Mouse (Mus musculus) stomach, embryonic 16.5 days (tissue): Measurements from ENCODE around the gene Slc16a11. TPM values are rescaled to one million over a fixed set of nuclear protein-coding genes. Genes with fewer than 3 reads are reported as not detected.

ENCODE experiments used
- ATAC-seq: fragments of 200-750 bp; cut with Nextera tagmentation; 2 replicates; pipeline ENCODE4 v1.8.0; 2017; ENCODE audit warnings: moderate number of reproducible peaks, moderate TSS enrichment; ENCODE audit not compliant: insufficient read depth, low FRiP score
- H3K27ac ChIP-seq: fragments of 300-500 bp; sonication (generic); 2 replicates; pipeline ENCODE4 v1.5.1; 2014; ENCODE audit warnings: low read length
- H3K27me3 ChIP-seq: fragments of 300-500 bp; sonication (generic); 2 replicates; pipeline ENCODE4 v1.6.1; 2014; ENCODE audit warnings: low read length, control low read depth, mixed read lengths; ENCODE audit not compliant: control insufficient read depth, insufficient read depth
- H3K36me3 ChIP-seq: fragments of 300-500 bp; sonication (generic); 2 replicates; pipeline ENCODE4 v1.6.1; 2014; ENCODE audit warnings: low read length; ENCODE audit not compliant: control insufficient read depth, insufficient read depth
- H3K4me1 ChIP-seq: fragments of 300-500 bp; sonication (generic); 2 replicates; pipeline ENCODE4 v1.6.1; 2014; ENCODE audit warnings: low read length, control low read depth, mixed read lengths; ENCODE audit not compliant: control insufficient read depth, insufficient read depth
- H3K4me2 ChIP-seq: fragments of 300-500 bp; sonication (generic); 2 replicates; pipeline ENCODE4 v1.6.1; 2014; ENCODE audit warnings: low read depth, low read length, mixed read lengths
- H3K4me3 ChIP-seq: fragments of 300-500 bp; sonication (generic); replicated peaks from 2 replicates; pipeline ENCODE4 v1.5.1; 2014; ENCODE audit warnings: mild to moderate bottlenecking, low read length
- H3K9ac ChIP-seq: fragments of 300-500 bp; sonication (generic); 2 replicates; pipeline ENCODE4 v1.6.1; 2014; ENCODE audit warnings: low read length
- H3K9me3 ChIP-seq: fragments of 300-500 bp; sonication (generic); replicated peaks from 2 replicates; pipeline ENCODE4 v1.6.1; 2016; ENCODE audit warnings: low read length, control low read depth; ENCODE audit not compliant: control insufficient read depth
- WGBS: fragments of 180-500 bp; shearing (Covaris S2); extraction: QIAGEN DNeasy Blood & Tissue Kit; methylation state at CpG from one replicate; pipeline ENCODE4 v1.1.7; 2014; 5-methylcytosine and 5-hydroxymethylcytosine counted together
- polyA plus RNA-seq: library from polyadenylated mRNA; unstranded; fragments of >200 nt; fragmentation: Nextera tagmentation; extraction: Ambion mirVana; gene quantifications from 2 replicates; pipeline ENCODE4 v1.2.1, GENCODE M21; 2015

The Slc16a11 gene
- polyA plus RNA-seq, 1 experiment from 2014 or later: 1.5 TPM

DNA sequence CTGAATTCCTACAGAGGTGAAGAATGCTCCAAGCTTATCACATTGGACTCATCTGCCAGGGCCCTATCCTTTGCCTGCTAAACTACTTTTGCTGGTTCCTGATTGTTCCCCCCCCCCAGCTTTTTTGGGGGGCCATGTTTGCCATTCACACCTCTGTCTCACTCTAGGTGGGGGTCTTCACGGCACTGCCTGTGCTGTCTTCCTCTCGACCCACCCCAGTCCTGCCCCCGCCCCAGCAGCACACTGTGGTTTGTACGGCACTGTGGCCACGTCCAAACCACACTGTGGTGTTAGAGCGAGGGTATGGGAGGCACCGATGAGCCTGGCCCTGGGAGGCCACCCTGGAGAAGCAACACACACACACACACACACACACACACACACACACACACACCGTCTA, 21.9 kb downstream of the Slc16a11 start:
- Histone ChIP-seq H3K9ac (no peak overlapping the region), H3K27ac (no peak overlapping the region), H3K4me1 (peaks cover 16% of the 10 kb centered on the region), H3K4me3 (no peak overlapping the region), H3K9me3 (no peaks in the 10 kb centered on the region), H3K36me3 (no peaks in the 10 kb centered on the region), H3K4me2 (no peak overlapping the region), H3K27me3 (0 out of 2 replicates have a peak, but pooled peaks cover 4% of the 10 kb centered on the region)
- no peak for ATAC-seq
- WGBS: 80% methylated on average over 8 of the region's 8 CpGs

DNA sequence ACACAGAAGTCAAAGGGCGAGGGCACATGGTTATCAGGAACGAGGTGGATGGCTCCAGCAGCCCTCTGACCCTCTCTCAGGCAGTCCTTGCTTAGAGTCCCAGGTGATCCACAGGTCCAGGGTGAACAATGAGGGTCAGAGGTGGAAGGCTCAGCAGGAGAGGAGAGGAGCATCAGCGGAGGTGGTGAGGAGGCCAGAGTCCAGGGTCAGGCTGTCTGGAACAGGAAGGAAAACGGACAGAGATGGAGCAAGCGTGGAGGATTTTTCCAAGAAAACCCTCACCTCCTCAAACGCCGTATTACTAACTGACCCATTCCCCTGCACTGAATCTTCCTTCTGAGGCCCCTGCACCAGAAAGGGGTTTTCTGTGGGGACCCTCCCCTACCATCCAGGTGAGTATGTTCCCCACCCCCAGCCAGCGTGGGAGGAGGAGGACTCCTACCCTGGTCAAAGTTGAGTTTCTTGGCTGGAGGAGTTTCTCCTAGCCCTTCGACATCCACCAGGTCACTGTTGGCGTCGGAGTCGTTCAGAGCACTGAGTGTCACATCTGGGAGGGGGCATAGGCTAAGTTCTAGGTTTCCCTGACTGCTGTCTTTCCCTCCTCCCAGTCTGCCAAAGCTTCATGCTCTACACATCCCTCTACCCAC, 22.8 kb downstream of the Slc16a11 start:
- WGBS: 92% methylated on average over 12 of the region's 12 CpGs
- Histone ChIP-seq H3K27me3 (no peaks in the 10 kb centered on the region), H3K36me3 (no peaks in the 10 kb centered on the region), H3K9me3 (no peaks in the 10 kb centered on the region), H3K27ac (no peak overlapping the region), H3K4me3 (no peak overlapping the region), H3K4me2 (no peak overlapping the region), H3K4me1 (peaks cover 19% of the 10 kb centered on the region), H3K9ac (no peak overlapping the region)
- ATAC-seq: no peak

DNA sequence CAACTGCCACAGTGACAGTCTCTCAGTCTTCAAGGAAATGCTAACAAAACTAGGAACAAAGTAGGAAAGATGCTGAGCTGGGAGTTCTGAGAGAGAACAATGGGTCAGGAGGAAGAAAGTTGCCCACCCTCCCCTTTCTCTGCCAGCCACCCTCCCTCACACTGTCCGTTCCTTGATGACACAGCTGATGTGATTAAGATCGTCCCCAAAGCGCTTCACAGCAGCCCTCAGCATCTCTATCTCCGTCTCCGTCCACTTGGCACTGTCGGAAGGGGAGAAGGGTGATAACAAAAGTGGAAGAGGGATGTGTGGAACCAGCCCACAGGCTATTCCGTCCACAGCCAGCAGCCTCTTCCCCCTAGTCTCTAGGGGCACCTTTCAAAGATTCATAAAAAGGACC, 24.2 kb downstream of the Slc16a11 start:
- 45% methylated on average over 7 of the region's 7 CpGs for WGBS
- H3K9ac ChIP-seq: peak overlapping the region; percentile 82
- no peak for ATAC-seq
- peak overlapping the region; percentile 98 for H3K4me2 ChIP-seq
- no peaks in the 10 kb centered on the region for H3K9me3 ChIP-seq
- H3K27me3 ChIP-seq: no peaks in the 10 kb centered on the region
- H3K36me3 ChIP-seq: no peaks in the 10 kb centered on the region
- peak overlapping the region; percentile 94 for H3K27ac ChIP-seq
- H3K4me1 ChIP-seq: peaks cover 17% of the 10 kb centered on the region
- peak overlapping the region; percentile 86 for H3K4me3 ChIP-seq

DNA sequence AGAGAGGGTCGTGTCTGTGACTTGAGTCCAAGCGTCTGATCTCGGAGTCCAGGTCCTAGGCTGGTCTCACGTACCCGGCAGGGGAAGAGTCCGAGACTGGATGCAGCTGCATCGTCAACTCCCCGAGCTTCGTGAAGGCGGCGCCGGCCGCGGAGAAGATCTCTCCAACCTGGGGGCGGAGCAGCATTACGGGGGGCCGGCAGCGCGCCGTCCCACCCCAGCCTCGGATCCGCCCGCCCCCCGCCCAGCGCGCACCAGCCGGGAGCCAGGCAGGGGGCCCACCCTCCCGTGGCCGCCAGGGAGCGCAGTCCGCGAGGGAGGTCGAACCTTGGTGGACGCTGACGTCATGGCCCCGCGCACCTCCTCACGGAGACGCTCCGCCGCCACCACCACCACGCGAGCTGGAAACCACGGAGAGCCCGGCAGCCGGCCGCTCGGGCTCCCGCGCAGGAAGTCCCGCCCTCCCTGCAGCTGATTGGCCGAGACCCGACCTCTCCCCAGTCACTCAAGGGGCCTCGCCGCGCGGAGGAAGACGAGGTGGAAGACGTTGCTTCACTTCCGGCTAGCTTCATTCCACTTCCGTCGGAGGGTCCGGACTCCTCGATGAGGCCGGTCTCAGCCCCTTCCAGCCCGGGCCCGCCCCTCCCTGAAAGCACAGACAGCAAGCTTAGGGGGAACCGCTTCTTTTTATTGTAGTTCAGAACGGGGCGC, 25.1 kb downstream of the Slc16a11 start, which contains the start of gene 0610010K14Rik:
Gene 0610010K14Rik (minus strand): TSS at position 458 of the 711 bp plus-strand sequence.
- peak; percentile 95 for ATAC-seq
- Histone ChIP-seq H3K4me1 (peaks cover 17% of the 10 kb centered on the region), H3K27ac (peak within 1 kb of the TSS; percentile 94), H3K4me3 (peak within 1 kb of the TSS; percentile 86), H3K27me3 (no peaks in the 10 kb centered on the region), H3K9me3 (no peaks in the 10 kb centered on the region), H3K36me3 (no peaks in the 10 kb centered on the region), H3K4me2 (peak within 1 kb of the TSS; percentile 98), H3K9ac (peak within 1 kb of the TSS; percentile 91)
- WGBS: under 1% methylated on average over 69 of the region's 70 CpGs

DNA sequence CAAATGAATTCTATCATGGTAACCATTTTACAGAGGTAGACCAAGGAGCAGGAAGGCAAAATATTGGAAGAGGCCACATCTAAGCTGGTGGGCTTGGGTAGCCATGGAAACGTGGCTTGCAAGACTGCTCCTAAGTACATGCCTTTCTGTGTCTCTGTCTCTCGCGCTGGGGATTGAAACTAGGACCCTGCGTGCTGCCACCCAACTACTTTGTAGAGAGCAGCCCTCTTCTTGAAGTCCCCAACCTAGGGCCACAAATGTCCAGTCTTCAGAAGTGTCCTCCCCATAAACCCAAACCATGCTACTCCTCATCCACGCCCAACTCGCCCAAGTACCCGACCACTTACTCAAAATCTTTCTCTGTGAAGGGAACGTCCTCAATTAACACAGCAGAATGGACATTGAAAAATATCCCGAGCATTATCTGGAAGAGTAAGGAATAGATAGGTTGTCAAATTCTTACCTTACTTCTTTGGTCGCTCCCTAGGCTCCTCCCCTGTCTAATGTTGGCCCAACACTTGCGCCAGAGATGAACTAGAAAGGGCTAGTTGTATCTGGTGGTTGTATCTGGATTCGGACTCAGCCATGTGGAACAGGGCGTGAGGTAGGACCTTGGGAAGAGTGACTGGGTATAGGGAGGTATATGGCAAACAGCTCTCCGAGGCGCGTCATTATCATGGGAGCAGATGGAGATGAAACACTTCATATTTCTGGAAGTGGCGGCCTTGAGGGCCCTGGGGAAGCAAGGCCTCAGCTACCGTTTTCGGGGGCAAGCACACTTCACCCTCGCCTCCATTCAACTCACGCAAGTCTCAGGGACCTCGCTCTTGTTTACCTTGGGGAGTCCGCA, 26.3 kb downstream of the Slc16a11 start:
- Histone ChIP-seq H3K4me1 (peaks cover 17% of the 10 kb centered on the region), H3K9me3 (no peaks in the 10 kb centered on the region), H3K36me3 (no peaks in the 10 kb centered on the region), H3K27ac (peak overlapping the region; percentile 94), H3K27me3 (no peaks in the 10 kb centered on the region), H3K4me3 (peak overlapping the region; percentile 86), H3K4me2 (peak overlapping the region; percentile 98), H3K9ac (peak overlapping the region; percentile 91)
- WGBS: 11% methylated on average over 23 of the region's 23 CpGs
- no peak for ATAC-seq

DNA sequence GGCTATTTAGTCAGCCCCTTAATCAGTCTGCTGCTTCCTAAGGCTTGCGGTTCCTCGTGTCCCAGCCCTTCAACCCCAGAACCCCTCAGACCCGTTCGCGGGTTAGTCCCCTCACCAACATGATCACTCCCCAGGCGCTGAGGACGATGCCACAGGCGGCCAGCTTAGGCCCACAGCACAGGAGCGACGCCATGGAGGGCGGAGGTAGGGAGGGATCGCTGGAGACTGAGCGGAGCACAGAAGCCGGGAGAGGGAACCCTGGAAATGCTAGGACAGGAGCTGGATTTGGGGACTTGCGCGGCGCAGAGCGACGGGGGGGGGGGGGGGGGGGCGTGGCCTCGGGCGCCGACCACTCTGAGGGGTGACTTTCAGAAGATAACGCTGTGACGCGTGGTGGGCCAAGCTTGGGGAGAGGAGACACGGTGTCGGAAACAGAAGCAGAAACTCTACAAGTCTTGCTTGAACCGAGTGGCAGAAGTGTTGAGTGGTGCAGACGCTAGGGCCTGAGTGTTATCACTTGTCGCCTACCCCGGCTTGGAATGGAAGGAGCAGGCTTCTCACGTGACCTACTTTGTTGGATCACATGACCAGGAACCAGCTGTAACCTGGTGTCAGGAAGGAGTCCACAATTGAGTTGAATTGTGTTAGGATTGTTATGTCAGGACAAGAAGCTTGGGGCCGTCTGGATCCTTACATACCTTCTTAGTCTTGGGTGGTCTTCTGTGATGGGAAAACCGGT, 27.2 kb downstream of the Slc16a11 start, which contains the start of the genes Gm21988 and Rnasek:
Gene Gm21988 (minus strand): TSS at position 290 of the 739 bp plus-strand sequence.
Gene Rnasek (minus strand): TSS at position 302 of the 739 bp plus-strand sequence.
- no peaks in the 10 kb centered on the region for H3K9me3 ChIP-seq
- no peaks in the 10 kb centered on the region for H3K36me3 ChIP-seq
- H3K4me3 ChIP-seq: peak within 1 kb of the TSS; percentile 86
- H3K4me1 ChIP-seq: peaks cover 17% of the 10 kb centered on the region
- peak within 1 kb of the TSS; percentile 94 for H3K27ac ChIP-seq
- no peaks in the 10 kb centered on the region for H3K27me3 ChIP-seq
- WGBS: 1% methylated on average over 32 of the region's 35 CpGs
- ATAC-seq: peak; percentile 32
- H3K9ac ChIP-seq: peak within 1 kb of the TSS; percentile 91
- H3K4me2 ChIP-seq: peak within 1 kb of the TSS; percentile 98

DNA sequence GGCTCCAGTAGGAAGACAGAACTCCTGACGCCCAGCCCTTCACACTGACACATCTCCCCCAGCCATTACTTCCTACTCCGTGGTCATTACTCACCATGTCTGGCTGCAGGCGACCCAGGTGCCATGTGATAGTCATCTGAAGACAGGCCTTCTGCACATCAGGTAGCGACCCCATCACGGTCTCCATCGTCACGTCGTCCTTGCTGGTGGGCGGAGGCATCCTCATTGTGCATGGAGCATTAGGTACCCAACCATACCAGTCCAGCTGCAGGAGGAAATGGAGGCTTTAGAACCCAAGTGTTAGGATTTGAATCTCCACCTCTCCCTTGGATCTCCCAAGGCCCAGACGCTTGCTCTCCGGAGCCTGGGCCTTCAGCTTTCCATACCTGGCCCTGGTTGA, 30.0 kb downstream of the Slc16a11 start:
- H3K27me3 ChIP-seq: no peaks in the 10 kb centered on the region
- H3K4me1 ChIP-seq: peaks cover 13% of the 10 kb centered on the region
- H3K9me3 ChIP-seq: no peaks in the 10 kb centered on the region
- WGBS: 66% methylated on average over 11 of the region's 11 CpGs
- no peak overlapping the region for H3K9ac ChIP-seq
- no peak overlapping the region for H3K4me3 ChIP-seq
- no peaks in the 10 kb centered on the region for H3K36me3 ChIP-seq
- ATAC-seq: no peak
- no peak overlapping the region for H3K27ac ChIP-seq
- no peak overlapping the region for H3K4me2 ChIP-seq

DNA sequence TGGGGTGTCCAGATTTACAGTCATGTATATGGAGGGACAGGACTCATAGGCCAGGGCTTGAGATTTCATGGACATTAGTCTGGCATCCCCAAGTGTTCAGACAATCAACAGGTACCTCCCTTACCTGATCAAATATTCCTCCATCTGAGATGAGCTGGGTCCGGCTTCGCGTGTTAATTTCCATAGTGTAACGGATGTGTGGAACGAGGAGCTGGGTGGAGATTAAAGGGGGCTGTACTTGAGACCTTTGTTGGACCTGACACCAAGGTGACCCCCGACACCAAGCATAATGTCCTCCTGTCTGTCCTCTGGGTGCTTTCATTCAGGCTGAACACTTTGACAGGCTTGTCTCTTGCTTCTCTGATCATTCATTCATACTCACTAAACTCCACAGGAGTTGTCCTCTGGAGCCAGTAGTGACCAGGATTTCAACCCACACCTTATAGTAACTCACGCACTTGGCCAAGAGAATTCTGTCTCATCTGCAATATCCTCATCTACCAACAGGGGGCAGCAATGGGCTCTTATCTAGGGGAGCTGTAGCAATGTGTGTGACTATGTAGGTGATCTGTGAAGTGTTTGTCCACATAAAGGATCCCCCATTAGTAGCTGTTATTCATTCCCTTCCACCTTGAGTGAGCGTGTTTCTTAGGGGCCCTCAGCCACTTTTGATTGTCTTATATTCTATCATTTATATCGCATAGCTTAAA, 34.7 kb downstream of the Slc16a11 start:
- Histone ChIP-seq H3K4me3 (no peak overlapping the region), H3K27me3 (peaks cover 2% of the 10 kb centered on the region; the same call in 1 of the 2 replicates), H3K9ac (no peak overlapping the region), H3K9me3 (no peaks in the 10 kb centered on the region), H3K27ac (no peak overlapping the region), H3K36me3 (no peaks in the 10 kb centered on the region), H3K4me2 (no peak overlapping the region), H3K4me1 (no peaks in the 10 kb centered on the region)
- WGBS: 51% methylated on average over 9 of the region's 9 CpGs
- ATAC-seq: peak; percentile 37; the same call in 1 of the 2 replicates
